ENCODE assay signal across 9 mouse cellular contexts in genomic region chr9:15551073-15551472, GRCm38 (mm10). TPM values are rescaled to one million over a fixed set of nuclear protein-coding genes. Genes with fewer than 3 reads are reported as not detected.
DNase-seq lines count a peak whose midpoint lies in the region; ATAC-seq and TF ChIP-seq lines count a peak whose summit lies in the region.
"Not testable (repeated sequence)": the region's sequence is repeated elsewhere in the genome, so short reads cannot be mapped to it uniquely, and the experiment has no call there.
"Had no signal": no experiment of that assay in that cellular context is flagged by ENCODE, and none has a peak within 500 bp of the region (broad histone marks: within the 10 kb centered on the region; RNA-seq: fewer than 3 reads in every experiment).

No protein-coding gene starts in this region.

- peak; percentile 51 for DNase-seq in A20 (ENCODE audit: low read depth, low spot score)
- peak; percentile 51 for DNase-seq in CH12.LX (ENCODE audit: extremely low read depth)
- DNase-seq in induced T-regulatory cell, adult 2 months (ENCODE audit: low read depth) = peak; percentile 61
- DNase-seq in naive thymus-derived CD4-positive, alpha-beta T cell, adult 2 months (ENCODE audit: low read depth) = peak; percentile 25
- DNase-seq in spleen, adult 2 months (ENCODE audit: low read depth in 1 of 2, low spot score in 2 of 2); thymus, adult 2 months: not testable (repeated sequence)

- dilution Hi-C loops in CH12.LX (cut with MboI; ENCODE audit: extremely low pct_ligation_motif_present, extremely low pct_unique_long_range_greater_than_20kb, low sequenced_read_pairs) = not testable (repeated sequence)

- H3K4me1 ChIP-seq in CH12.LX (ENCODE audit: control insufficient read depth in 1 of 2, insufficient read depth in 2 of 2) = peaks cover 12 to 57% of the 10 kb centered on the region in 2 experiments
- H3K4me1 ChIP-seq in spleen, adult 2 months (ENCODE audit: control insufficient read depth, insufficient read depth, insufficient read length); thymus, adult 2 months (replicated peaks; ENCODE audit: control insufficient read depth, insufficient read depth, low read length): not testable (repeated sequence)

- not testable (repeated sequence) for H3K27me3 ChIP-seq in CH12.LX (replicated peaks); spleen, adult 2 months (ENCODE audit: control insufficient read depth, insufficient read depth, low read length); thymus, adult 2 months (ENCODE audit: control insufficient read depth, insufficient read depth, low read length)

- H3K9ac ChIP-seq in CH12.LX (ENCODE audit: insufficient read depth, low read depth) = not testable (repeated sequence)

- 87% methylated on average over 6 of the region's 6 CpGs for WGBS in spleen, adult 2 months
- 91% methylated on average over 6 of the region's 6 CpGs for WGBS in thymus, adult 2 months

- not testable (repeated sequence) for TF ChIP-seq RAD21 in CH12.LX (IDR thresholded peaks at IDR 0.05; ENCODE audit: low read depth, low read length)

- in situ Hi-C loops in CH12.LX (cut with MboI; ENCODE audit: low pct_ligation_motif_present, low pct_unique_long_range_greater_than_20kb, low sequenced_read_pairs) = not testable (repeated sequence)

- not testable (repeated sequence) for H3K4me2 ChIP-seq in CH12.LX (ENCODE audit: insufficient read depth, low read depth, poor library complexity, severe bottlenecking)

- peak; percentile 1 for ATAC-seq in CD4-positive, CD25-positive, alpha-beta regulatory T cell, adult 4 months

- not testable (repeated sequence) for TF ChIP-seq POLR2A in CH12.LX (IDR thresholded peaks at IDR 0.05; ENCODE audit: low read depth, low read length); spleen, adult 2 months (IDR thresholded peaks at IDR 0.05; ENCODE audit: low read depth, low read length); thymus, adult 2 months (IDR thresholded peaks at IDR 0.05; ENCODE audit: control insufficient read depth, extremely low read depth, insufficient read depth, low read length, poor library complexity)

- H3K4me3 ChIP-seq in CH12.LX (replicated peaks in 1 of 3; ENCODE audit: low read depth in 2 of 3, low read length in 2 of 3, poor library complexity in 1 of 3); spleen, adult 2 months (ENCODE audit: extremely low read depth, insufficient read depth, insufficient read length); thymus, adult 2 months (ENCODE audit: control insufficient read depth, insufficient read depth, low read length): not testable (repeated sequence)

- TF ChIP-seq EP300 in CH12.LX (IDR thresholded peaks at IDR 0.05; ENCODE audit: low read length) = not testable (repeated sequence)

- peaks cover 2 to 14% of the 10 kb centered on the region in 2 experiments for H3K36me3 ChIP-seq in CH12.LX (replicated peaks in 1 of 2; ENCODE audit: control insufficient read depth in 1 of 2, insufficient read depth in 1 of 2, low read length in 1 of 2)
- H3K36me3 ChIP-seq in spleen, adult 2 months (ENCODE audit: control insufficient read depth, insufficient read depth, low read length); thymus, adult 2 months (ENCODE audit: control insufficient read depth, insufficient read depth, low read length): not testable (repeated sequence)

- not testable (repeated sequence) for H3K79me2 ChIP-seq in CH12.LX (replicated peaks; ENCODE audit: control insufficient read depth, extremely low read depth, insufficient read depth, poor library complexity, severe bottlenecking)

- H3K27ac ChIP-seq in CH12.LX (ENCODE audit: insufficient read depth, low read depth) = peak overlapping the region; percentile 99; the same call in 1 of the 2 replicates
- H3K27ac ChIP-seq in spleen, adult 2 months (ENCODE audit: insufficient read depth, low read length) = peak overlapping the region; percentile 35; the same call in 1 of the 2 replicates
- peak overlapping the region; percentile 40; the same call in 1 of the 2 replicates for H3K27ac ChIP-seq in thymus, adult 2 months (ENCODE audit: control insufficient read depth, insufficient read depth, low read length)

- not testable (repeated sequence) for H3K9me3 ChIP-seq in CH12.LX (replicated peaks; ENCODE audit: low read length)

- TF ChIP-seq CTCF in CH12.LX (conservative IDR thresholded peaks at IDR 0.05 in 1 of 2, IDR thresholded peaks at IDR 0.05 in 1 of 2; ENCODE audit: low read depth in 2 of 2, low read length in 2 of 2); spleen, adult 2 months (IDR thresholded peaks at IDR 0.05; ENCODE audit: extremely low read depth, insufficient read depth, insufficient read length, insufficient replicate concordance); thymus, adult 2 months (IDR thresholded peaks at IDR 0.05; ENCODE audit: borderline replicate concordance, control insufficient read depth, extremely low read depth, insufficient read depth, low read length, poor library complexity): not testable (repeated sequence)

TF ChIP-seq in CH12.LX, 34 proteins besides CTCF, POLR2A, EP300 and RAD21:
- TF ChIP-seq IRF4 (IDR thresholded peaks at IDR 0.05; ENCODE audit: low read depth, low read length) = peak; percentile 50; the same call in 1 of the 2 replicates

RNA-seq across cellular contexts. Expression of gene Smco4, which starts 57.8 kb away (rescaled TPM):
- 10 to 100 TPM; 10.5 to 25.1 TPM for polyA plus RNA-seq in CD4-positive, CD25-positive, alpha-beta regulatory T cell, adult 4 months (2017; shearing (Covaris generic))
- total RNA-seq in CH12.LX (2012; rRNA removed) (46.2 and 49.6 TPM in 2 replicates), CH12.LX (2014; rRNA removed) (24.8 and 26.9 TPM in 2 replicates)
- polyA plus RNA-seq in CH12.LX (2012; ENCODE audit: insufficient read length, low read depth) = 64.4 and 65.6 TPM in 2 replicates
- 7.0 and 8.0 TPM in 2 replicates for polyA plus RNA-seq in spleen, adult 2 months (2012; rRNA removed)
- 8.8 and 9.6 TPM in 2 replicates for polyA plus RNA-seq in thymus, adult 2 months (2012; rRNA removed)
- total RNA-seq: MEL had no signal
- polyA plus RNA-seq: G1E had no signal

Comparison
In these comparisons a context has a peak if more than half of its experiments do, and no peak if none do; other contexts are left out.
1. H3K27ac ChIP-seq: peak in every context shown above with its lines; median percentile 99 in CH12.LX; 40 in thymus, adult 2 months; 35 in spleen, adult 2 months.